ENCODE assay signal across 8 mouse cellular contexts in the genomic region with DNA sequence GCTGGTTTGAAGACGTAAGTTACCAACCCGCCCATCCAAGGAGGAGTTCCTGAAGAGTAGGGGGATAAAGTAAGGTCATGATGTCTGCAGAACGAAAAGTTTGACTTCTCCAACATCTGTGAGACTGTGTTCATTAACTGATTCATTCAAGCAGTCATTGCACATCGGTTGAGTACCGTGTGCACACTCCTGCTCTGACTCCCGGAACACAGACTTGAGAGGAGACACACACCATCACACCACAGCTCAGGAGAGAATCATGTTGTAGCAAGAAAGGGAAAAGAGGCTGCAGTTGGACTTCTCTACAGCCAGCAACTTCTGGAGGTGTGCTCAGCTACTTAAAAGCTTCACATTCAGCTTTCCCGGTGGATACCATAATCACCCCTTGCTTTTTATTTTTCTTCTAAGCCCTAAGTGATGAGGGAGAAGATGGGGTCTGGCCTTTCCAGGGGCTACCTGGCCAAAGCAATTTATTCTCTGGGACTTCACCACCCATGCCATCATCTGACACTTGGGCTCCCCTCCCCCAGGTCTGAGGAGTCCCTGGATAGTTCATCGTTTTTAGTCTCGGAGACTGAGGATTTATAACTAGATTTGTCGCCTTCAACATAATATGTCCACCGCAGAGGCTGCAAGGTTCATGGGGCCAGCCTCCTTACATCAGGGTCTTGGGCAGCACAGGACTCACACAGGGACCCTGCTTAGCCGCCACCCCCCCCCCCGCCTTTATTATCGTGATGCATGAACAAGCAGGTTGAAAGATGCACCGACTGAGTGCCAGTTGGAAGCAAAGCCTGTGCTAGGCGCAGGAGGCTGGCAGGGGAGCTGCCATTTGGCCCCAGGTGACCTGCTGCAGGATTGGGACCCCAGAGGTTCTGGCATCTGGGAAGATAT. TPM values are rescaled to one million over a fixed set of nuclear protein-coding genes. Genes with fewer than 3 reads are reported as not detected.
DNase-seq lines count a peak whose midpoint lies in the region; ATAC-seq and TF ChIP-seq lines count a peak whose summit lies in the region.

No protein-coding gene starts in this region.

- peaks cover 33% of the 10 kb centered on the region for H3K79me2 ChIP-seq in myocyte (ENCODE audit: control insufficient read depth, insufficient read depth)

- H3K9me3 ChIP-seq in hindbrain, embryonic 15.5 days: no peaks in the 10 kb centered on the region

- H3K27me3 ChIP-seq in hindbrain, embryonic 15.5 days: no peaks in the 10 kb centered on the region
- no peaks in the 10 kb centered on the region for H3K27me3 ChIP-seq in myocyte (ENCODE audit: control insufficient read depth, insufficient read depth, insufficient read length)

- H3K9ac ChIP-seq in hindbrain, embryonic 15.5 days: peak overlapping the region; percentile 47

- no peak for ATAC-seq in hindbrain, embryonic 15.5 days (ENCODE audit: low FRiP score, low read depth)

- peak overlapping the region; percentile 80 for H3K4me3 ChIP-seq in hindbrain, embryonic 15.5 days
- peak overlapping the region; percentile 80 for H3K4me3 ChIP-seq in myocyte

- DNase-seq in cerebellum, postnatal 10 days: peak; percentile 53 to 61
- DNase-seq in cerebellum, adult 8-10 months: no peak
- peak; percentile 32 for DNase-seq in right cerebral cortex, postnatal 4 days
- no peak for DNase-seq in right cerebral cortex, adult 2 months (ENCODE audit: low spot score in 2 of 2)
- no peak for DNase-seq in right cerebral cortex, postnatal 25 days
- no peak for DNase-seq in adrenal gland, postnatal 10 days

- WGBS in hindbrain, embryonic 15.5 days: 56% methylated on average over 16 of the region's 16 CpGs

- peak overlapping the region; percentile 97 for H3K27ac ChIP-seq in hindbrain, embryonic 15.5 days (replicated peaks)

- peaks cover 38% of the 10 kb centered on the region for H3K4me1 ChIP-seq in hindbrain, embryonic 15.5 days (replicated peaks)

- no peak for TF ChIP-seq POLR2A in myocyte (IDR thresholded peaks at IDR 0.05; ENCODE audit: insufficient read length, low read depth)

- H3K36me3 ChIP-seq in hindbrain, embryonic 15.5 days: peaks cover 5% of the 10 kb centered on the region; the same call in 1 of the 2 replicates
- H3K36me3 ChIP-seq in myocyte (ENCODE audit: control insufficient read depth, insufficient read depth): no peaks in the 10 kb centered on the region

- no peak overlapping the region for H3ac ChIP-seq in myocyte (ENCODE audit: control insufficient read depth, insufficient read length)

- H3K4me2 ChIP-seq in hindbrain, embryonic 15.5 days: peak overlapping the region; percentile 75
- H3K4me2 ChIP-seq in myocyte (ENCODE audit: low read depth): peak overlapping the region; percentile 99

TF ChIP-seq in myocyte, 11 proteins besides CTCF, POLR2A, EP300 and RAD21:
- TF ChIP-seq REST (IDR thresholded peaks at IDR 0.05; ENCODE audit: insufficient read depth, insufficient read length): no peak
- TF ChIP-seq CEBPB (IDR thresholded peaks at IDR 0.05; ENCODE audit: insufficient read depth, poor library complexity, severe bottlenecking): no peak
- no peak for TF ChIP-seq TCF12 (IDR thresholded peaks at IDR 0.05; ENCODE audit: insufficient read depth, poor library complexity, severe bottlenecking)
- TF ChIP-seq MYOG (IDR thresholded peaks at IDR 0.05; ENCODE audit: control insufficient read depth in 1 of 3, insufficient read depth in 1 of 3, insufficient read length in 2 of 3, low read depth in 2 of 3): no peak
- TF ChIP-seq E2F4 (IDR thresholded peaks at IDR 0.05; ENCODE audit: insufficient read depth): no peak
- no peak for TF ChIP-seq SRF (IDR thresholded peaks at IDR 0.05; ENCODE audit: control insufficient read depth, insufficient read length, low read depth)
- no peak for TF ChIP-seq USF1 (IDR thresholded peaks at IDR 0.05; ENCODE audit: low read depth)
- no peak for TF ChIP-seq MAX (IDR thresholded peaks at IDR 0.05; ENCODE audit: low read depth)
- no peak for TF ChIP-seq MYOD1 (IDR thresholded peaks at IDR 0.05; ENCODE audit: control insufficient read depth in 1 of 3, insufficient read length in 2 of 3, low read depth in 2 of 3)
- TF ChIP-seq POLR2AphosphoS2 (IDR thresholded peaks at IDR 0.05; ENCODE audit: insufficient read length, low read depth): no peak
- TF ChIP-seq TCF3 (IDR thresholded peaks at IDR 0.05; ENCODE audit: insufficient read length, low read depth): no peak
TF ChIP-seq in myocyte: peak in this region for 0.

RNA-seq across cellular contexts. Expression of a gene that starts 1.6 kb away (rescaled TPM):
- polyA plus RNA-seq in hindbrain, embryonic 15.5 days (2015; fragmentation: Nextera tagmentation; extraction: Ambion mirVana): 109 and 127 TPM in 2 replicates
- polyA plus RNA-seq in myocyte (2012; fragmentation: generic; extraction: Trizol): 178 TPM
- 100 to 1,000 TPM; 121 to 131 TPM for total RNA-seq in adrenal gland, postnatal 10 days (2021)

RNA-seq across cellular contexts. Expression of a gene that starts 15.2 kb away (rescaled TPM):
- polyA plus RNA-seq in hindbrain, embryonic 15.5 days (2015; fragmentation: Nextera tagmentation; extraction: Ambion mirVana): 3.4 and 4.1 TPM in 2 replicates
- polyA plus RNA-seq in myocyte (2012; fragmentation: generic; extraction: Trizol): 1.0 TPM
- 1 to 10 TPM; 1.6 to 2.7 TPM for total RNA-seq in adrenal gland, postnatal 10 days (2021)

RNA-seq across cellular contexts. Expression of a gene that starts 18.4 kb away (rescaled TPM):
- polyA plus RNA-seq in hindbrain, embryonic 15.5 days (2015; fragmentation: Nextera tagmentation; extraction: Ambion mirVana): 4.8 and 5.4 TPM in 2 replicates
- polyA plus RNA-seq in myocyte (2012; fragmentation: generic; extraction: Trizol): 5.7 TPM
- 1 to 10 TPM; 3.9 to 5.1 TPM for total RNA-seq in adrenal gland, postnatal 10 days (2021)

RNA-seq across cellular contexts. Expression of a gene that starts 18.4 kb away (rescaled TPM):
- polyA plus RNA-seq in hindbrain, embryonic 15.5 days (2015; fragmentation: Nextera tagmentation; extraction: Ambion mirVana): 64.2 and 71.6 TPM in 2 replicates
- 141 TPM for polyA plus RNA-seq in myocyte (2012; fragmentation: generic; extraction: Trizol)
- total RNA-seq in adrenal gland, postnatal 10 days (2021): 10 to 100 TPM; 41.8 to 42.3 TPM

RNA-seq across cellular contexts. Expression of a gene that starts 30.9 kb away (rescaled TPM):
- polyA plus RNA-seq in hindbrain, embryonic 15.5 days (2015; fragmentation: Nextera tagmentation; extraction: Ambion mirVana): 134 and 159 TPM in 2 replicates
- polyA plus RNA-seq in myocyte (2012; fragmentation: generic; extraction: Trizol): 111 TPM
- 100 to 1,000 TPM; 108 to 113 TPM for total RNA-seq in adrenal gland, postnatal 10 days (2021)

Comparison
In these comparisons a context has a peak if more than half of its experiments do, and no peak if none do; other contexts are left out.
1. DNase-seq: peak in cerebellum, postnatal 10 days (2 of 2) and right cerebral cortex, postnatal 4 days (single experiment); none in cerebellum, adult 8-10 months (single experiment), right cerebral cortex, adult 2 months (0 of 2), right cerebral cortex, postnatal 25 days (single experiment) and adrenal gland, postnatal 10 days (single experiment).